Mouse (Mus musculus) hindbrain, embryonic 15.5 days (tissue): Measurements from ENCODE around the gene Lix1l. TPM values are rescaled to one million over a fixed set of nuclear protein-coding genes. Genes with fewer than 3 reads are reported as not detected.

ENCODE experiments used
- ATAC-seq: fragments of 200-750 bp; cut with Nextera tagmentation; 2 replicates; pipeline ENCODE4 v1.8.0; 2017; ENCODE audit warnings: low read depth, moderate number of reproducible peaks, moderate TSS enrichment; ENCODE audit not compliant: low FRiP score
- H3K27ac ChIP-seq: fragments of 300-500 bp; sonication (generic); replicated peaks from 2 replicates; pipeline ENCODE4 v1.5.1; 2015; ENCODE audit warnings: mild to moderate bottlenecking, inconsistent platforms
- H3K27me3 ChIP-seq: fragments of 300-500 bp; sonication (generic); 2 replicates; pipeline ENCODE4 v1.6.1; 2015; ENCODE audit warnings: control low read depth, inconsistent platforms
- H3K36me3 ChIP-seq: fragments of 300-500 bp; sonication (generic); 2 replicates; pipeline ENCODE4 v1.6.1; 2015; ENCODE audit warnings: control low read depth, inconsistent platforms
- H3K4me1 ChIP-seq: fragments of 300-500 bp; sonication (generic); replicated peaks from 2 replicates; pipeline ENCODE4 v1.6.1; 2015; ENCODE audit warnings: control low read depth, inconsistent platforms
- H3K4me2 ChIP-seq: fragments of 300-500 bp; sonication (generic); 2 replicates; pipeline ENCODE4 v1.6.1; 2015; ENCODE audit warnings: moderate library complexity, mild to moderate bottlenecking, inconsistent platforms
- H3K4me3 ChIP-seq: fragments of 300-500 bp; sonication (generic); 2 replicates; pipeline ENCODE4 v1.5.1; 2015; ENCODE audit warnings: mild to moderate bottlenecking, inconsistent platforms
- H3K9ac ChIP-seq: fragments of 300-500 bp; sonication (generic); 2 replicates; pipeline ENCODE4 v1.6.1; 2015; ENCODE audit warnings: inconsistent platforms
- H3K9me3 ChIP-seq: fragments of 300-500 bp; sonication (generic); 2 replicates; pipeline ENCODE4 v1.6.1; 2016; ENCODE audit warnings: control low read depth, inconsistent platforms
- WGBS: fragments of 180-500 bp; shearing (Covaris S2); methylation state at CpG from one replicate; pipeline ENCODE4 v1.1.7; 2015; 5-methylcytosine and 5-hydroxymethylcytosine counted together
- polyA plus RNA-seq: library from polyadenylated mRNA; unstranded; fragments of >200 nt; fragmentation: Nextera tagmentation; extraction: Ambion mirVana; gene quantifications from 2 replicates; pipeline ENCODE4 v1.2.1, GENCODE M21; 2015

Lix1l gene
- polyA plus RNA-seq, result 5.4 and 6.1 TPM in 2 replicates

GRCm38 (mm10) chr3:96600639-96601250 lies at the start of gene Lix1l:
Lix1l (plus strand) TSS chr3:96601149.
- H3K4me2 ChIP-seq, result peak within 1 kb of the TSS; percentile 70
- H3K9ac ChIP-seq, result peak within 1 kb of the TSS; percentile 89
- peak; percentile 94 for ATAC-seq
- no peaks in the 10 kb centered on the region for H3K36me3 ChIP-seq
- no peaks in the 10 kb centered on the region for H3K27me3 ChIP-seq
- peak within 1 kb of the TSS; percentile 86 for H3K4me3 ChIP-seq
- H3K9me3 ChIP-seq, result no peaks in the 10 kb centered on the region
- peak within 1 kb of the TSS; percentile 97 for H3K27ac ChIP-seq
- WGBS, result under 1% methylated on average over 26 of the region's 27 CpGs
- peaks cover 90% of the 10 kb centered on the region for H3K4me1 ChIP-seq

- H3K9ac ChIP-seq, result no peak overlapping the region
- no peak overlapping the region for H3K27ac ChIP-seq
- no peaks in the 10 kb centered on the region for H3K36me3 ChIP-seq
- H3K27me3 ChIP-seq, result 0 out of 2 replicates have a peak, but pooled peaks cover 3% of the 10 kb centered on the region
- no peaks in the 10 kb centered on the region for H3K9me3 ChIP-seq
- peaks cover 17% of the 10 kb centered on the region for H3K4me1 ChIP-seq
- WGBS, result 21% methylated on average over 8 of the region's 8 CpGs
- no peak overlapping the region for H3K4me3 ChIP-seq
- H3K4me2 ChIP-seq, result no peak overlapping the region
- ATAC-seq, result no peak
Observed at GRCm38 (mm10) chr3:96551203-96551602, 49.7 kb upstream of the Lix1l start.

DNA sequence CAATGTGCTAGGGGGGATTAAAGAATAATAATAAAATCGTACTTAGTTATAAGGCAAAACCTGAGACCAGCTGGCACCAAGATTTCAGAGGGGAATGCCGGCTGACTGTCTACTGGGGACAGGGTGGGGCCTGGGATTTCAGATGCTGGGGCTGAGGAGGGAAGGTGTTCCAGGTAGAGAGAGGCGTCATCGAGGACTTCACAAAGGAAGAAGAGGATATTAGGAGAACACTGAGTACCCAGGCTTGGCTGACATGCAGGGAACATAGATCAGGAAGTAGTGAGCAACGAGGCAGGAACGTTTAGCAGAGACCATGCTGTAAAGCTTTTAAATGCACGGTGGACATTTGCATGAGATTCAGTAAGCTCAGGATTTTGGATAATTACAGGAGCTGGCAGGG lies 49.1 kb upstream of the Lix1l start:
- H3K9ac ChIP-seq, result no peak overlapping the region
- H3K4me3 ChIP-seq, result no peak overlapping the region
- no peaks in the 10 kb centered on the region for H3K36me3 ChIP-seq
- H3K27me3 ChIP-seq, result 0 out of 2 replicates have a peak, but pooled peaks cover 2% of the 10 kb centered on the region
- H3K4me2 ChIP-seq, result no peak overlapping the region
- no peaks in the 10 kb centered on the region for H3K9me3 ChIP-seq
- WGBS, result 77% methylated on average over 7 of the region's 7 CpGs
- H3K27ac ChIP-seq, result no peak overlapping the region
- H3K4me1 ChIP-seq, result peaks cover 23% of the 10 kb centered on the region
- ATAC-seq, result no peak

- no peak overlapping the region for H3K4me2 ChIP-seq
- H3K36me3 ChIP-seq, result no peaks in the 10 kb centered on the region
- no peaks in the 10 kb centered on the region for H3K27me3 ChIP-seq
- H3K9ac ChIP-seq, result no peak overlapping the region
- ATAC-seq, result no peak
- no peak overlapping the region for H3K27ac ChIP-seq
- H3K9me3 ChIP-seq, result no peaks in the 10 kb centered on the region
- WGBS, result 89% methylated on average over 6 of the region's 6 CpGs
- peaks cover 30% of the 10 kb centered on the region for H3K4me1 ChIP-seq
- no peak overlapping the region for H3K4me3 ChIP-seq
Observed at GRCm38 (mm10) chr3:96553601-96554000, 47.3 kb upstream of the Lix1l start.

DNA sequence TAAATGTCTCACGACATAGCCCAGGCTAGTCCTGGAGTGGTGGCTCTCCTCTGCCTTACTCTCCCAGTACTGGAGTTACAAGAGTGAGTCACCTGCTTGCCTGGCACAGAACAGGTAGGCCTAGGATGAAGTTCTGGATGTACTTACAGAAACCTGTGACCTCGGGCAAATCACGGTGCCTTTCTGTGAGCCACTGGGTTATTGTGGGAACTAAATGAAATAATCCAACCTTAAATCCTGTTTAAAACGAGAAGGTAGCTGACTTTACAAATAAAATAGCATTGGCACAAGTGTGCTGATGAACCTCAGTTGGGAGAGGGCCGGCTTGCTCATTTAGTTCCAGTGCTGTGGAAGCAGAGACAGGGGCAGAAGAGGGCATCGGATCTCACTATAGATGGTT lies 46.7 kb upstream of the Lix1l start:
- H3K9me3 ChIP-seq, result no peaks in the 10 kb centered on the region
- H3K27me3 ChIP-seq, result no peaks in the 10 kb centered on the region
- no peaks in the 10 kb centered on the region for H3K36me3 ChIP-seq
- no peak overlapping the region for H3K4me2 ChIP-seq
- peaks cover 36% of the 10 kb centered on the region for H3K4me1 ChIP-seq
- WGBS, result 83% methylated on average over 6 of the region's 6 CpGs
- no peak overlapping the region for H3K9ac ChIP-seq
- no peak for ATAC-seq
- no peak overlapping the region for H3K4me3 ChIP-seq
- no peak overlapping the region for H3K27ac ChIP-seq

DNA sequence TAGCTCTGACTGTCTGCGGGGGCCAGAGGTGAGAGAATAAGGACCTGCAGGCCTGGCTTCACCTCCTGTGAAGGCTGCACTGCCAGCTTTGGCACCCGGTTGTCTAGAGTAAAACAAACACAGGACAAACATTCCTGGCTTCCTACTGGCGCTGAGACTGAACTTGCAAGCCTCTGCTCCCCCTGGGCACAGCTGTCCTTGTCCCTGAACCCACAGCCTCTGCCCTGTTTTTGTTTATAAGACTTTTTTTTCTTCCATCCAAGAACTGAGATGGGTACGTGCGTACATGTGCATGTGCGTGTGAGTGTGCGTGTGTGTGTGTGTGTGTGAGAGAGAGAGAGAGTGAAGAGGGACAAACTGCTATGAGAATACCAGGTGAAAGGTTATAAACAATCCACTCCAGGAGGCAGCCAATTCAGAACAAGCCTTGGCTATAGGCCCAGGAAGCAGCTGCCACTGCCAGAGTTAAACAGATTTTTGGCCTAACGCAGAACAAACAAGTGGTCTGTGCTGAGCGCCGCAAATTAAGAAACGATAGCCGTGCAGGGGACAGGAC lies 45.8 kb upstream of the Lix1l start:
- H3K4me1 ChIP-seq, result peaks cover 45% of the 10 kb centered on the region
- no peak for ATAC-seq

DNA sequence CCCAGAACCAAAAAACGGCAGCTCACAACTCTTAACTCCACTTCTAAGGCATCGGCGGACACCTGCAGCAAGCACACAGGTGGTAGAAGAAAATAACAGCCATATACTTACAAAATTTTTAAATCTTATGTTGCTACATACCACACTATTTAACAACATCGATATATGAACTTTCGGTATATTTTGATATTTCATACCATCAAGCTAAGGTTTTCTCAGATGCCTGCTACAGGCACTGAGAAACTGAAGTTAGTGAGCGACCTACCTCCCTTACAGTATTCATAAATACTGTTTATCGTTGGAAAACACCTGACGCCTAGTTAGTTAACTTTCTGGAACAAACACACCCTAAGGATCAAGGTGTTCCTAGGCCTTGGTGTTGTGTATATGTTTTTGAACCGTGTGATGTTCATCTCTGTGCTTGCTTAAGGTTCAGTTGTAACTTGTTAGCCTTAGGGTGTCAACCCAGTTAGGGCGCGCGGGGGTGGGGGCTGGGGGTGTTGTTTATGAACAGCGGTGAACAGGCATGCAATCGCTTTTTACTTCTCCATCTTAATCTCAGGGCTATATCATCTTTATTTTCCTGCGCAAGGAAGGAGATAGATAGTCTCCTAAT lies 44.8 kb upstream of the Lix1l start:
- H3K4me2 ChIP-seq, result peak overlapping the region; percentile 90
- H3K27me3 ChIP-seq, result no peaks in the 10 kb centered on the region
- H3K9me3 ChIP-seq, result no peaks in the 10 kb centered on the region
- H3K4me1 ChIP-seq, result peaks cover 55% of the 10 kb centered on the region
- no peak for ATAC-seq
- no peak overlapping the region for H3K9ac ChIP-seq
- peaks cover 11% of the 10 kb centered on the region; the same call in 1 of the 2 replicates for H3K36me3 ChIP-seq
- H3K27ac ChIP-seq, result peak overlapping the region; percentile 70
- 86% methylated on average over 15 of the region's 15 CpGs for WGBS
- no peak overlapping the region for H3K4me3 ChIP-seq

More for the DNA sequence above, 45.8 kb upstream of the Lix1l start:
- Histone ChIP-seq H3K4me3 (no peak overlapping the region), H3K4me2 (peak overlapping the region; percentile 21; the same call in 1 of the 2 replicates), H3K9ac (no peak overlapping the region; the same call in 1 of the 2 replicates), H3K27ac (peak overlapping the region; percentile 70), H3K9me3 (no peaks in the 10 kb centered on the region), H3K36me3 (peaks cover 2% of the 10 kb centered on the region; the same call in 1 of the 2 replicates), H3K27me3 (no peaks in the 10 kb centered on the region)
- 44% methylated on average over 12 of the region's 12 CpGs for WGBS

DNA sequence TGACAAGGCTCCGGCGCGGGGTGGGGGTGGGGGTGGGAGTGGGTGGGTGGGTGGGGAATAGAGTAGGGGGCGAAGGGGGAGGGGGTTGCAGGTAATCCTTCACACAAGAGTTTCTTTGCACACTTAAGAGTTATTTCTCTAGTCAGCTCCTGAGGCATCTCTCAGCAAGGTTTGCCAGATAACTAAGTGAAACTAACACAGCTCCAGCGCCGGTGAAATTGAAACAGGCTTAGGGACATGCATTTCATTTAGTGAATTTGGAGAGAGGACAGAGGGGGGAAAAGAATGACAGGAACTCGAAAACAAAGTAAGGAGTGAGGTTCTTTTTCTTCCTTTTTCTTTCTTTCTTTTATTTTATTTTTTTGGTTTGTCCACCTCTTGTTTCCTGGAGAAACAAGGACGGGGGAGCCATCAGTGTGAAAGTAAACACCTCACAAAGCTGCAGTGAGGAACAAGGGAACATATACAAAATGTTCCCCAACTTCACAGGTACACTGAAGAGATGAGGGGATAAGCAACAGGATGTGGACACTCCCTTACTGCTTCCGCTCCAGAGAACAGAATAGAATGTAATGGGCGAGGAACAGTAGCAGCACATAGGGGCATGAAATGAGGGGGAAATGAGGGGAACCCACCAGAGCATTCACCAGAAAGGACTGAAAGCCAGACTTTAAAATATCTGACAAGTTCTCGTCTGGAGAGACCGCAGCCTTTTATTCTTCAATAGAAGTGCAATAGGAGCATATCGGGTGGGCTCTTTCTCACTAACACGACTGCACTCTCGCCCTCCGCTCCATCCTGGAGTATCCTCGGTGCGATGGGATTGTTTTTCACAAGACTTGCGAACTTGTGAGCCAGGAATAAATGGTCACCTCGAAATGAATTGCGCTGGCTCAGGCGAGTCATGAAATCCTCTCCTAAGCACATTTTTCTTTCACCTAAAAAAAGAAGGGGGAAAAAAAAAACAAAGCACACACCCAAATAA lies 44.0 kb upstream of the Lix1l start:
- H3K36me3 ChIP-seq, result peaks cover 12% of the 10 kb centered on the region; the same call in 1 of the 2 replicates
- ATAC-seq, result no peak
- H3K27me3 ChIP-seq, result no peaks in the 10 kb centered on the region
- H3K4me1 ChIP-seq, result peaks cover 58% of the 10 kb centered on the region
- peak overlapping the region; percentile 74 for H3K27ac ChIP-seq
- no peaks in the 10 kb centered on the region for H3K9me3 ChIP-seq
- peak overlapping the region; percentile 90 for H3K4me2 ChIP-seq
- peak overlapping the region; percentile 47 for H3K9ac ChIP-seq
- H3K4me3 ChIP-seq, result peak overlapping the region; percentile 53
- WGBS, result 12% methylated on average over 22 of the region's 22 CpGs

- ATAC-seq, result peak; percentile 99
- Histone ChIP-seq H3K27ac (peak within 1 kb of the TSS; percentile 74), H3K27me3 (no peaks in the 10 kb centered on the region), H3K9ac (peak within 1 kb of the TSS; percentile 47), H3K4me2 (peak within 1 kb of the TSS; percentile 90), H3K9me3 (no peaks in the 10 kb centered on the region), H3K4me3 (peak within 1 kb of the TSS; percentile 53), H3K4me1 (peaks cover 60% of the 10 kb centered on the region), H3K36me3 (peaks cover 12% of the 10 kb centered on the region; the same call in 1 of the 2 replicates)
- 0% methylated on average over 26 of the region's 26 CpGs for whole genome bisulfite sequencing
Observed at GRCm38 (mm10) chr3:96557694-96558093, 43.3 kb upstream of the Lix1l start, which contains the start of gene Txnip. Txnip (plus strand) TSS chr3:96557957.

GRCm38 (mm10) chr3:96558159-96558558 lies 42.8 kb upstream of the Lix1l start:
- Histone ChIP-seq H3K4me2 (peak overlapping the region; percentile 90), H3K27me3 (no peaks in the 10 kb centered on the region), H3K4me1 (peaks cover 60% of the 10 kb centered on the region), H3K36me3 (peaks cover 12% of the 10 kb centered on the region; the same call in 1 of the 2 replicates), H3K9ac (peak overlapping the region; percentile 41), H3K27ac (peak overlapping the region; percentile 60), H3K9me3 (no peaks in the 10 kb centered on the region), H3K4me3 (peak overlapping the region; percentile 53)
- no peak for ATAC-seq
- under 1% methylated on average over 17 of the region's 17 CpGs for WGBS

GRCm38 (mm10) chr3:96558668-96559196 lies 42.2 kb upstream of the Lix1l start:
- 33% methylated on average over 10 of the region's 10 CpGs for WGBS
- H3K9ac ChIP-seq, result peak overlapping the region; percentile 41
- H3K4me3 ChIP-seq, result peak overlapping the region; percentile 53
- peak overlapping the region; percentile 90 for H3K4me2 ChIP-seq
- peaks cover 60% of the 10 kb centered on the region for H3K4me1 ChIP-seq
- 0 out of 2 replicates have a peak overlapping the region, but pooled peaks have one; percentile 60 for H3K27ac ChIP-seq
- peaks cover 12% of the 10 kb centered on the region; the same call in 1 of the 2 replicates for H3K36me3 ChIP-seq
- no peaks in the 10 kb centered on the region for H3K27me3 ChIP-seq
- H3K9me3 ChIP-seq, result no peaks in the 10 kb centered on the region
- ATAC-seq, result no peak
